Mouse (Mus musculus): ENCODE results near the gene Scamp4.
A peak's percentile ranks its signal among the peaks of the same experiment; 100 is the strongest.

Gene Scamp4

DNA sequence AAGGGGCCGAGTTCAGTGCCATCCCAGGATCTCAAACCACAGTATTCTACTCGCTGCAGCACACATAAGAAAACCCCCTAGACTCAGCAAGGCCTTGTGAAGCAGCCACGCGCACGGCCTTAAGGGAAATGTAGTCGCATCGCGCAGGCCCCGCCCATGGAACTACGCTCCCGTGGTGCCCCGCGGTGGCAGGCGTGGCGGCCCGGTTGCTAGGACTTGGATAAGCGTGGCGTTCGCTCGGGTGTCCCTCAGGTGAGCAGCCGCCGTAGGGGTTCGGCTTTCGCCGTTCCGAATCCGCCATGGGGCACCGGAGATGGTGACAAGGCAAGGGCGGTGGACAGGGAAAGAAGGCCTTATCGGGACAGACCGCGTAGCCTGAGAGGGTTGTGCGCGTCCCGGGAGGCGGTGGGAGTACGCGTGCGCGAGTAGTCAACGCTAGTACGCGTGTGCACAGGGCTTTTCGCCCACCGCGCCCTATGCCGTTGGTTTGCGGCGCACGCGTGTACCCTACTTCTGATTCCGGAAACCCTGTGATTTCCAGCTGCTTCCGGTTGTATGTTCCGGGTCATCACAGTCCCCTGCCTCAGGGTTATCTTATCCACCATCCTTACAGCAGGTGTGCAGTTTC is at the start of gene Scamp4, which contains the start of gene Adat3:
Gene Scamp4 (plus strand): TSS at position 175 of the 628 bp plus-strand sequence.
Gene Adat3 (plus strand): TSS at position 183 of the 628 bp plus-strand sequence.
- DNase-seq, result peak; percentile 90 to 95

DNA sequence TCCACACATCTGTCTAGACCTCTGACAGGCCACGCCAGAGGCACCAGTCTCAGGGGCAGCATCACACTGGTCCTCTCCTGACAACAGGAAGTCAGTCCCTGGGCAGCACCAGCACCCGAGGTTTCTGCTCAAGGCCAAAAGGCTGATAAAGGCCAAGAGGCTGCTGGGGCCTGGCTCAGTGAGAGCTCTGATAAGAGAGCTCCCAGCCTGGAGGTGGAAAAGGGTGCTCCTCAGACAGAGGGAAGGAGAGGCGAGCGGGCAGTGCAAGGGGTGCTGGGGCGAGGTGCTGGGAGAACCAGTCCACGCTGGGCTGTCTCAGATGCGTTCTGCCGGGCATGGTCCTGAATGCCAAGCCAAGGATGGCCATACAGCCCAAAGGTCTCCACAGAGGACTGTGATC is 49.1 kb upstream of the Scamp4 start:
- DNase-seq, result no peak

- no peak for DNase-seq
Measured at GRCm38 (mm10) chr10:80553997-80554396, 48.7 kb upstream of the Scamp4 start.

DNA sequence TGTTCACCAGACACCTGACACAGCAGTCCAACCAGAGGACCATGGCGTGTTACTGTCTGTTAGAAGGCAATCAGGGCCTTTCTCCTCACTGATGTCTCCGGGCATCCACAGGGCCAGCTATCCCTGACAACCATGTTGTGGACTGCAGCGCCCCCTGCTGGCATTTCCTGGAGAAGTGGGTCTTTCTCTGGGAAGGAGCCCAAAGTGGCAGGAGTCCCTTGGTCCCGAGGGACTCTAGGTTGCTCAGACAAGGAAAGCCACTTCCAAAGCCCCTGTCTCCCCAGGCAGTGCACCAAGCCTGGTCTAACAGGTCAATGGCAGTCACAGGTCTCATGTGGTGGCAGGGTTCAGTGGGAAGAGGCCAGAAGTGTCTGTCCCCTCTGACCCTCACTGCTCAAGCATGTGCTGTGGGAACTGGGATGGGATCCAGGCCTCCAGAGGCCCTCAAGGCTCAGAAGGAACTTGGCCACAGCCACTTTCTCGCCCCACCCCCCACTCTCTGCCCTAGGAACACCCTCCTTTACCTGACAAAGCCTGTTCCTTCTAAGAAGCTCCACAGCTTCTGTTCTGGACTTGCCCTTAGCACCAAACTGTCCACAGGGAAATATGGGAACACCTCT is 45.2 kb upstream of the Scamp4 start:
- peak in 1 of 2 experiments; percentile 65 for DNase-seq

DNA sequence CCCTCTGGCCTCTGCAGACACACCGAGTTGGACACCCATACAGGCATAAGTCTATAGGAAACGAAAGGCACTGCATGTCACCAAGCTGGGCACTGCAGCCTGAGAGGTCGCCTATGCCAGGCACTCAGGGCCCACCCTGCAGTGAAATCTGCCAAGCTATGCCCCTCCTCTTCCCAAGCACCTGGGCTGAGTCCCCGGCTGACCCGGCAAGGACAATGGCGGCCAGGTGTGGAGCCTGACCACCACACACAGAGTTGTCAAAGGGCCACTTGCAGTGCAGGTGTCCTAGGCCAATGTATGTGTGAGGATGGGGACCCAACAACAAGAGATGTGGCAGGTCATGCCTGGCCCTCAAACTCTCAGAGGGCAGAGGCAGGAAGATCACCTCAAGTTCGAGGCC is 43.2 kb upstream of the Scamp4 start:
- DNase-seq, result no peak

GRCm38 (mm10) chr10:80560621-80561020 is 42.1 kb upstream of the Scamp4 start:
- no peak for DNase-seq

GRCm38 (mm10) chr10:80561116-80561944 is 41.3 kb upstream of the Scamp4 start, which contains the start of gene Rexo1:
Gene Rexo1 (minus strand): TSS chr10:80561560.
- DNase-seq, result peak; percentile 83 to 95

DNA sequence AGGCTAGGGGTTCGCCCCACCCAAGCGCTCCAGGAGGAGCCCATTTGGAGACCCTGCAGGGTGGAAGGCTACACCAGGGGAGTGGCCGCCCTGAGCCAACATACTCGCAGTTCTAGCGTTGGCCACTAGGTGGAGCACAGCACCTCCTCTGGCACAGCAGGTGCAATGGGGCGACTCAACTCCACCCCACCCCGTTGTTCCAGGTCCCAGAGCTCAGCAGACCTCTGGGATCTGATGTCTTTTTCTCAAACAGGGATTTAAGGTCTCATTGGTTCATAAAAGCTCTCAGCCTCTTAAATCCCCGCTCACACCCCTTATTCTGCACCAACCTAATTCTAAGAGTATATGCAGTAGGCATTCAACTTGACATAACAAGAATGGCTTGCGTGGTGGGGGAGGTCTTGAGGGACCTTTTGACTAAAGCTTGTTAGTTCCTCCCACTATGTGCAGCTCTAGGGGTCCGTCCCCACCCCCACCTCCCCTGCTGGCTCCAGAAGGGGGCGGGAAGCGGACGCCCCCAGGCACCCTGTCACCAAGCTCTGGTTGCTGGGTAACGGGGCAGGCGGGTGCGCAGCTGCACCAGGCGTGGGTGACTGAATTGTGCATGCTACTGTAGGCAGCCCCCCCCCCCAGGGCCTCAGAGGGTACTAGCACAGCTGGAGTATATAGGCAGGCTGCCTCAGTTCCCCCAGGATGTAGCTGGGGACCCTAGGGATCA is 36.1 kb upstream of the Scamp4 start:
- peak; percentile 77 to 91 for DNase-seq

DNA sequence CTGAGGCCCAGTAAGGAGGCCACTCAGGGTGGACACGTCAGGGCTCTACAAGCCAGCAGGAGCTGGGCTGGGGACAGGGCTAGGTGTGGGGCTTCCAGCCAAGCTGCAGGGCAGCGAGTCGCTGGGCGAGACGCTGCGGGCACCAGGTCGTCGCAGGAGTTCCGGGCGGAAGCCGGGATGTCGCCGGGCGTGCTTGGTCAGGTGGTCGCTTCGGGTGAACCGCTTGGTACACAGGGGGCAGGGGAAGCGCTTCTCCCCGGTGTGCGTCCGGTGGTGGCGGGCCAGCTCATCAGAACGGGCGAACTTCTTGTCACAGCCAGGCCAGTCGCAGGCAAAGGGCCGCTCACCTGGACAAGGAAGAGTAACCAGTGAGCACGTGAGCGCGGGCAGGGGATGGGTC is 33.8 kb upstream of the Scamp4 start:
- DNase-seq, result no peak

GRCm38 (mm10) chr10:80569664-80570066 is 33.0 kb upstream of the Scamp4 start:
- peak; percentile 68 to 69 for DNase-seq

DNA sequence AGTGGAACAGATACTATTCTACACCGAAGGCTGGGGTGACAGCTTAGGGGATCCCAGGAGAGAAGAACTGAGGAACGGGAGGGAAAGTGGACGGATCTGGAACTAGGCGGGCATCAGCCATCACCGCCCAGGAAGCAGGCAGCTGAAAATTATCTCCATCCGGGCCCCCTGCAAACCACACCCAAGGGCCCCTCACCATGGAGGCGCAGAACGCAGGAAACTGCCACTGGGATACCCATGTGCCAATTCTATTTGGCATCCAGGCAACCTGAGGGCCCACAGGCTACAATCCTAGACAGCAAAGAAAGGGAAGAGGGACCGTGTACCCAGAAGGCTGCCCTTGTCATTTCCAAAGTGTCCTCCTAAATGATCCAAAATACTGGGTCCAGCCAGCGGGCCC is 32.3 kb upstream of the Scamp4 start:
- DNase-seq, result no peak

DNA sequence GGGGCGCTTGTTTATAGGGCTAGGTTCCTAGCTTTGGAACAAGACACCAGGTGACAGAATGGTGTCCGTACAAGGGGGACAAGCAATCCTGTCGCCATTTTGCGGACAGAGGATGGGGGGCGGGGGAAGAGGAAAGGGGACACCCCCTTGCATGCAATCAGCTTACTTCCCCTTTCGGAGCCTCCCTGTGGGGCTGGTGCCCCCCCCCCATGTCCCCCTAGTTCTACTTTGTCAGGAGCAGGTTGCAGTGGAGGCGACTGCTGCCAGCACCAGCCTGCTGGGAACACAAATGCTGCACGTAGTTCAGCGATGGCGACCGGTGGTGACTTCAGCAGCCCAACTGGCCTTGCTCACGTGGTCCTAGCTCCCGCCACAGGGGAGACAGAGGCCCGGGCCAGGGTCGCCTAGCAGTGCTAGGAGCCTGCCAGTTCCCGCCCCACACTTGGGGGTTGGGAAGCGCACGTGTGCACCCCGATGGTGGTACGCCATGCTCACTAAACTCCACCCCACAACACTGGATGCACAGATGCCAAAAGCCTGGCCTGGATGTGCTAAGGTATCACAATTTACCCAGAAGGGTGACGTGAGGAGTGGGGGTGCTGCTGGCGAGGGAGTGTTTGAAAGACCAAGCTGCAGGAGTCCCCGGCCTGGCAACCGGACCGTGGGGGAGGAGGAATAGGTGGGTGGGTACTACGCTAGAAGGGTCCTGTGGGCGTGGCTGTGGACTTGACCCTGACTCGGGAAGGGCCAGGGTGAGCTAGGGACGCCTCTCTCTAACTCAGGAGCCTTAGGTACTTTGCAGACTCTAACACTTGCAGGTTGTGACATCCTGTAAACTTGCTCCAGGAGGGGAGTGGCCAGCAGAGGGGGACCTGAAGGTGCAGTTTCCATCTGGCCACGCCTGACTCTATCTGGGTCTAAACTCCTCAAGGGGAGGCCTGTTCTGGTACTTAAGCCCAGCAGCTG is 31.5 kb upstream of the Scamp4 start:
- DNase-seq, result peak in 1 of 2 experiments; percentile 32

- DNase-seq, result no peak
Measured at GRCm38 (mm10) chr10:80572477-80572876, 30.2 kb upstream of the Scamp4 start.

- DNase-seq, result no peak
Measured at GRCm38 (mm10) chr10:80573944-80574343, 28.7 kb upstream of the Scamp4 start.

DNA sequence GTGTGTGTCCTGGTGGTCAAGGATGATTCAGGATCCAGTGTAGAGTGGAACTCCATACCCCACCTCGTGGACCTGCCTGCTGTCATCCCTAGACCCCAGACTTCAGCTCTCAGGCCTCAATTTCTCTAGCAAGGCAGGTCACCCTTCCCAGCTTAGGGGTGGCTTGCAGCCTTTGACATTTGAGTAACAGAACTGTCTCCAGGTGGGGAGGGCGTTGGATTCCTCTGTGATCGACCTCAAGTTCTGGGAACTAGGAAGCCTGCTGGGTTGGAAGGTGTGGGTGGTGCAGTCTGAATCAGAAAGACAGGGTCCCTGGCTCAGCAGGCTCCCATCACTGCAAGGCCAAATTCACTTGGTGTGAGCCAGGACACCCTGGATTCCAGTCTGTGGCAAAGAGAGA is 27.8 kb upstream of the Scamp4 start:
- DNase-seq, result no peak

GRCm38 (mm10) chr10:80575925-80576324 is 26.7 kb upstream of the Scamp4 start:
- DNase-seq, result no peak

- DNase-seq, result peak; percentile 59 to 73
Measured at GRCm38 (mm10) chr10:80576351-80577194, 26.1 kb upstream of the Scamp4 start.

DNA sequence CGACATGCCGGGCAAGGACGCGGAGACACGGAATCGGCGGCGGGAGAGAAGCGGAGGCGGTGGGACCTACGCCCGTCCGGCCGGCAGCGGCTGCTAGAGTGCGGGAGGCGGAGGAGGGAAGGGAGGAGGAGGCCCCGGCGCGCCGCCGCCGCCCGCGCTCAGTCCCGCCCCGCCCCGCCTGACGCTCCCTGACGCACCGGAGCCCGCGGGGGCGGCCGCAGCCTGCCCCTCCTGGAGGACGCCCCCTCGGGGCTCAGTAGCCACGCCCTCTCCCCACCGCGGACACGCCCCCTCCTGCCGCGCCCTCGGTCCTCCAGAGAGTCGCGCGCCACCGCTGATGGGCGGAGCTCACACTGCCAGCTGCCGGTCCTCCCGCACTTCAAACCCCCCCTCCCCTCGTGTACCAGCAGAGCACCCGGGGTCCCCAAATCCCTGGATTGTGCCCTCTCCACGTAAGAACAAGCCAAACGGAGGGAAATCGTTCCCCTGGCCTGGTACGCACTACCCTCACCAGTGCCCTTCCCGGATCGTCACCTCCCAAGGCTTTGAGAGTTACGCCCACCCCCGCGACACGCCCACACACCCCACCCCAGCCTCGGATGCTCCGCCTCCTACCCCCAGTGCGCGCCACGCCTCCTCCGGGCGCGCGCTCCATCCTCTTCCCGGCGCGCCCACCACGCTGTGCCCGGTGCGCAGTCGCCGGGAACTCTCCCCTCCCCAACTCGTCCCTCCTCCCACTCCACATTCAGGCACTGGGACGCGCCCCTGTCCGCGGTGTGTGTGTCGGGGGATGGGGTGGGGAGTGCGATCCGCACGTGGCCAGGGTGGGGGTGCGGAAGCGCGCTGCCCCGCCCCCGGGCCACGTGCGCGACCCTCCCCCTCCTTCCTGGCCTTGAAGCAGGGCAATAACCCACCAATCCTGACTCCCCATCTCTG is 25.2 kb upstream of the Scamp4 start, which contains the start of gene Klf16:
Gene Klf16 (minus strand): TSS at position 127 of the 936 bp plus-strand sequence.
- peak; percentile 100 for DNase-seq

DNA sequence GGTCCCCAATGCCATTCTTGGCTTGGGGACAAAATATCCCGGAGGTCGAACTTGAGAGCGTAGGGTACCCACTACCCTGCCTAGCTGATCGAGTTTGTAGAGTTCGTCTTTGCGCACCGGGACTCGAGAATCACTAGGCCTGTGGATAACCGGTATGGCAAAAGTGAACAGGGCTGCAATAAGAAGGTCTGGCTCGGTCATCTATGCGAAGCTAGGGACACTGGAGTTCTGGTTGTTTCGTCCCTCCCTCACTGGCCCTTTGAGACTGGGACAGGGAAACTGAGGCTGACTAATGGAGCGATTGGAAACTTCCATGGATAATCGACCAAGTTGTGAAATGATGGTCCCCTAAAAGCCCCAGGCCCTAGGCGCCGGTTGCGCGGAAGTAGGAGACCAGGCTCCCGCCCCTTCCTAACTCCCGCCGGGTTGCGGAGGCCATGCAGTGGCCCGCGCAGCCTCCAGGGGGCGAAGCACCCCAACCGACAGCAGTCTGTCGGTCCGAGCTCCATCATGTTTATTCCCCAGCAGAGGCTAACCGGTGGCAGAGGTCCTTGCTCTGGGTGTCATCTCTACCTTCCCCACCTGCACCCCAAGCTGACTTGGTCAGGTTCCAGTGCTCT is 24.4 kb upstream of the Scamp4 start:
- DNase-seq, result peak; percentile 82 to 86

Measured in spleen, adult 18-20 months (tissue).